Mouse (Mus musculus) neural tube, embryonic 13.5 days (tissue): ENCODE results near the gene Rapgef2. TPM values are rescaled to one million over a fixed set of nuclear protein-coding genes. Genes with fewer than 3 reads are reported as not detected.

Experiments used
- ATAC-seq: fragments of 200-750 bp; cut with Nextera tagmentation; 2 replicates; pipeline ENCODE4 v1.8.0; 2017; ENCODE audit warnings: low read depth, mild to moderate bottlenecking, moderate TSS enrichment, moderate library complexity
- H3K27ac ChIP-seq: fragments of 300-500 bp; sonication (generic); replicated peaks from 2 replicates; pipeline ENCODE4 v1.5.1; 2015; ENCODE audit warnings: moderate library complexity, mild to moderate bottlenecking, inconsistent platforms
- H3K27me3 ChIP-seq: fragments of 300-500 bp; sonication (generic); 2 replicates; pipeline ENCODE4 v1.6.1; 2015; ENCODE audit warnings: mild to moderate bottlenecking, inconsistent platforms
- H3K36me3 ChIP-seq: fragments of 300-500 bp; sonication (generic); 2 replicates; pipeline ENCODE4 v1.6.1; 2015; ENCODE audit warnings: mild to moderate bottlenecking, inconsistent platforms
- H3K4me1 ChIP-seq: fragments of 300-500 bp; sonication (generic); replicated peaks from 2 replicates; pipeline ENCODE4 v1.6.1; 2015; ENCODE audit warnings: inconsistent platforms
- H3K4me2 ChIP-seq: fragments of 300-500 bp; sonication (generic); 2 replicates; pipeline ENCODE4 v1.6.1; 2015; ENCODE audit warnings: inconsistent platforms, mild to moderate bottlenecking, moderate library complexity
- H3K4me3 ChIP-seq: fragments of 300-500 bp; sonication (generic); 2 replicates; pipeline ENCODE4 v1.5.1; 2015; ENCODE audit warnings: mild to moderate bottlenecking, inconsistent platforms
- H3K9ac ChIP-seq: fragments of 300-500 bp; sonication (generic); 2 replicates; pipeline ENCODE4 v1.6.1; 2015; ENCODE audit warnings: moderate library complexity, mild to moderate bottlenecking, inconsistent platforms
- H3K9me3 ChIP-seq: fragments of 300-500 bp; sonication (generic); 2 replicates; pipeline ENCODE4 v1.6.1; 2016; ENCODE audit warnings: inconsistent platforms
- WGBS: fragments of 180-500 bp; shearing (Covaris S2); methylation state at CpG from one replicate; pipeline ENCODE4 v1.1.7; 2015; 5-methylcytosine and 5-hydroxymethylcytosine counted together
- polyA plus RNA-seq: library from polyadenylated mRNA; unstranded; fragments of >200 nt; fragmentation: Nextera tagmentation; extraction: Ambion mirVana; gene quantifications from 2 replicates; pipeline ENCODE4 v1.2.1, GENCODE M21; 2015

The Rapgef2 gene
- polyA plus RNA-seq, 1 experiment from 2014 or later: 6.9 TPM

- Histone ChIP-seq H3K4me3 (no peak overlapping the region), H3K27ac (peak overlapping the region; percentile 65; the same call in 1 of the 2 replicates), H3K9me3 (no peaks in the 10 kb centered on the region), H3K36me3 (no peaks in the 10 kb centered on the region), H3K4me2 (no peak overlapping the region), H3K9ac (no peak overlapping the region), H3K27me3 (no peaks in the 10 kb centered on the region), H3K4me1 (peaks cover 32% of the 10 kb centered on the region)
- WGBS: 79% methylated on average over 11 of the region's 11 CpGs
- 0 out of 2 replicates have a peak, but pooled peaks have one; percentile 28 for ATAC-seq
Observed at GRCm38 (mm10) chr3:79191471-79191870, 94.8 kb downstream of the Rapgef2 start.

- H3K4me1 ChIP-seq: peaks cover 32% of the 10 kb centered on the region
- no peak overlapping the region for H3K9ac ChIP-seq
- no peak overlapping the region for H3K4me2 ChIP-seq
- no peak for ATAC-seq
- H3K36me3 ChIP-seq: no peaks in the 10 kb centered on the region
- no peak overlapping the region for H3K27ac ChIP-seq
- no peaks in the 10 kb centered on the region for H3K9me3 ChIP-seq
- no peak overlapping the region for H3K4me3 ChIP-seq
- no peaks in the 10 kb centered on the region for H3K27me3 ChIP-seq
- 86% methylated on average over 3 of the region's 3 CpGs for WGBS
Observed at GRCm38 (mm10) chr3:79190377-79190776, 95.9 kb downstream of the Rapgef2 start.

- Histone ChIP-seq H3K4me1 (peaks cover 24% of the 10 kb centered on the region), H3K9me3 (no peaks in the 10 kb centered on the region), H3K27me3 (no peaks in the 10 kb centered on the region), H3K27ac (no peak overlapping the region), H3K36me3 (no peaks in the 10 kb centered on the region), H3K9ac (no peak overlapping the region), H3K4me3 (no peak overlapping the region), H3K4me2 (no peak overlapping the region)
- no peak for ATAC-seq
- WGBS: 80% methylated on average over 1 of the region's 1 CpGs
Observed at GRCm38 (mm10) chr3:79187912-79188311, 98.4 kb downstream of the Rapgef2 start.

GRCm38 (mm10) chr3:79182290-79182689 is 104.0 kb downstream of the Rapgef2 start:
- Histone ChIP-seq H3K36me3 (no peaks in the 10 kb centered on the region), H3K4me3 (no peak overlapping the region), H3K27me3 (no peaks in the 10 kb centered on the region), H3K27ac (no peak overlapping the region), H3K4me2 (no peak overlapping the region), H3K9me3 (no peaks in the 10 kb centered on the region), H3K9ac (no peak overlapping the region), H3K4me1 (peaks cover 49% of the 10 kb centered on the region)
- ATAC-seq: no peak
- WGBS: 85% methylated on average over 3 of the region's 3 CpGs

- H3K9ac ChIP-seq: no peak overlapping the region
- H3K4me1 ChIP-seq: peaks cover 52% of the 10 kb centered on the region
- no peak overlapping the region for H3K4me2 ChIP-seq
- no peaks in the 10 kb centered on the region for H3K36me3 ChIP-seq
- H3K27ac ChIP-seq: peak overlapping the region; percentile 52
- no peak overlapping the region for H3K4me3 ChIP-seq
- no peak for ATAC-seq
- no peaks in the 10 kb centered on the region for H3K27me3 ChIP-seq
- H3K9me3 ChIP-seq: no peaks in the 10 kb centered on the region
- 69% methylated on average over 24 of the region's 24 CpGs for WGBS
Observed at GRCm38 (mm10) chr3:79181248-79181991, 104.9 kb downstream of the Rapgef2 start.

- no peaks in the 10 kb centered on the region for H3K27me3 ChIP-seq
- H3K9me3 ChIP-seq: no peaks in the 10 kb centered on the region
- no peaks in the 10 kb centered on the region for H3K36me3 ChIP-seq
- 74% methylated on average over 8 of the region's 8 CpGs for WGBS
- H3K27ac ChIP-seq: no peak overlapping the region
- no peak overlapping the region for H3K9ac ChIP-seq
- no peak for ATAC-seq
- H3K4me1 ChIP-seq: peaks cover 52% of the 10 kb centered on the region
- H3K4me3 ChIP-seq: no peak overlapping the region
- H3K4me2 ChIP-seq: no peak overlapping the region
Observed at GRCm38 (mm10) chr3:79180086-79180485, 106.2 kb downstream of the Rapgef2 start.

- peaks cover 52% of the 10 kb centered on the region for H3K4me1 ChIP-seq
- H3K36me3 ChIP-seq: no peaks in the 10 kb centered on the region
- no peak overlapping the region for H3K9ac ChIP-seq
- 97% methylated on average over 2 of the region's 2 CpGs for WGBS
- H3K4me3 ChIP-seq: no peak overlapping the region
- ATAC-seq: peak; percentile 42; the same call in 1 of the 2 replicates
- H3K4me2 ChIP-seq: no peak overlapping the region
- no peaks in the 10 kb centered on the region for H3K27me3 ChIP-seq
- H3K9me3 ChIP-seq: no peaks in the 10 kb centered on the region
- no peak overlapping the region for H3K27ac ChIP-seq
Observed at GRCm38 (mm10) chr3:79179499-79180053, 106.7 kb downstream of the Rapgef2 start.

GRCm38 (mm10) chr3:79178708-79179107 is 107.6 kb downstream of the Rapgef2 start:
- Histone ChIP-seq H3K4me1 (peaks cover 52% of the 10 kb centered on the region), H3K9me3 (no peaks in the 10 kb centered on the region), H3K27ac (no peak overlapping the region), H3K4me3 (no peak overlapping the region), H3K9ac (no peak overlapping the region), H3K4me2 (no peak overlapping the region), H3K36me3 (no peaks in the 10 kb centered on the region), H3K27me3 (no peaks in the 10 kb centered on the region)
- 54% methylated on average over 3 of the region's 3 CpGs for WGBS
- ATAC-seq: no peak

GRCm38 (mm10) chr3:79178070-79178469 is 108.2 kb downstream of the Rapgef2 start:
- Histone ChIP-seq H3K36me3 (no peaks in the 10 kb centered on the region), H3K9ac (no peak overlapping the region), H3K4me3 (no peak overlapping the region), H3K4me2 (no peak overlapping the region), H3K4me1 (peaks cover 52% of the 10 kb centered on the region), H3K9me3 (no peaks in the 10 kb centered on the region), H3K27me3 (no peaks in the 10 kb centered on the region), H3K27ac (0 out of 2 replicates have a peak overlapping the region, but pooled peaks have one; percentile 38)
- ATAC-seq: no peak
- 64% methylated on average over 6 of the region's 6 CpGs for WGBS

GRCm38 (mm10) chr3:79177136-79177870 is 109.0 kb downstream of the Rapgef2 start:
- Histone ChIP-seq H3K36me3 (peaks cover 2% of the 10 kb centered on the region; the same call in 1 of the 2 replicates), H3K27ac (0 out of 2 replicates have a peak overlapping the region, but pooled peaks have one; percentile 38), H3K9ac (no peak overlapping the region), H3K4me1 (peaks cover 51% of the 10 kb centered on the region), H3K27me3 (no peaks in the 10 kb centered on the region), H3K4me2 (no peak overlapping the region), H3K4me3 (no peak overlapping the region), H3K9me3 (no peaks in the 10 kb centered on the region)
- WGBS: 86% methylated on average over 8 of the region's 8 CpGs
- ATAC-seq: no peak

- H3K4me1 ChIP-seq: peaks cover 21% of the 10 kb centered on the region
- no peak overlapping the region for H3K27ac ChIP-seq
- H3K9me3 ChIP-seq: no peaks in the 10 kb centered on the region
- 85% methylated on average over 6 of the region's 6 CpGs for WGBS
- H3K36me3 ChIP-seq: peaks cover 5% of the 10 kb centered on the region; the same call in 1 of the 2 replicates
- no peak for ATAC-seq
- no peak overlapping the region for H3K4me3 ChIP-seq
- H3K27me3 ChIP-seq: no peaks in the 10 kb centered on the region
- no peak overlapping the region for H3K4me2 ChIP-seq
- H3K9ac ChIP-seq: no peak overlapping the region
Observed at GRCm38 (mm10) chr3:79174168-79174567, 112.1 kb downstream of the Rapgef2 start.

GRCm38 (mm10) chr3:79173291-79173690 is 113.0 kb downstream of the Rapgef2 start:
- 89% methylated on average over 5 of the region's 5 CpGs for WGBS

More at GRCm38 (mm10) chr3:79173291-79173690, 113.0 kb downstream of the Rapgef2 start:
- Histone ChIP-seq H3K4me1 (peaks cover 13% of the 10 kb centered on the region), H3K9me3 (no peaks in the 10 kb centered on the region), H3K9ac (no peak overlapping the region), H3K27me3 (no peaks in the 10 kb centered on the region), H3K4me2 (no peak overlapping the region), H3K27ac (no peak overlapping the region), H3K36me3 (peaks cover 5% of the 10 kb centered on the region; the same call in 1 of the 2 replicates), H3K4me3 (no peak overlapping the region)
- no peak for ATAC-seq
